Mouse (Mus musculus) heart, adult 2 months (tissue): ENCODE results near the gene Sptlc2.

Source experiments
- CTCF ChIP-seq: fragments of 200-600 bp; IDR thresholded peaks from 2 replicates; pipeline ENCODE4 v1.8.1; 2022; ENCODE audit warnings: antibody characterized with exemption, mild to moderate bottlenecking, moderate library complexity
- EP300 ChIP-seq: fragments of 200-500 bp; IDR thresholded peaks from 2 replicates; pipeline ENCODE4 v1.6.1; 2011; ENCODE audit warnings: low read depth, low read length, control low read depth; ENCODE audit not compliant: insufficient read depth
- POLR2A ChIP-seq: fragments of 200-500 bp; IDR thresholded peaks from 2 replicates; pipeline ENCODE4 v1.6.1; 2011; ENCODE audit warnings: mild to moderate bottlenecking, low read depth, low read length, control low read depth; ENCODE audit not compliant: insufficient read depth

DNA sequence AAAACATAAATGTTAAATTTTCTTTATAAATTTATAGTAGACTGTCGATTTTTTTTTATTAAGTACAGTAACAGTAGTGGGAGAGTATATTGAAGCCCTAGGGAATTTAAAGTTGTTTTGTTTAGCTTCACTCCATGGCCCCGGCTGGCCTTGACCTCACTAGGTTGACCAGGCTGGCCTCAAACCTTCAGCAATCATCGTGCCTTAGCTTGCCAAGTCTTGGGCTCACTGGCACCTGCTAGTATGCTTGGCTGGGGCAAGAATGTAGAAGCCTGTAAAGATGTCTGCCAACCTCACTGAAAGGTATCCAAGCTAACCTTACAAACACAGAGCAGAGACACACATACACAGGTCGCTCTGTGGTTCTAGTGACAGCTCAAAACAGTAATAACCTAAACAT lies 55.6 kb downstream of the Sptlc2 start:
- TF ChIP-seq CTCF (no peak), POLR2A (no peak), EP300 (no peak)
